Mouse (Mus musculus): Measurements from ENCODE around the gene Ubqln1. TPM values are rescaled to one million over a fixed set of nuclear protein-coding genes. Genes with fewer than 3 reads are reported as not detected.

Gene Ubqln1
- 183 TPM for polyA plus RNA-seq (2014; fragmentation: Illumina TruSeq; extraction: RNeasy Lipid Tissue Mini Kit (QIAGEN cat#74804); ENCODE audit: low read depth, low replicate concordance)

GRCm38 (mm10) chr13:58215592-58216341, at the start of gene Ubqln1:
TSS of gene Ubqln1 (minus strand) at chr13:58215653.

GRCm38 (mm10) chr13:58157447-58158098, 57.9 kb downstream of the Ubqln1 start, which contains the start of gene Idnk:
TSS of gene Idnk (plus strand) at chr13:58157649.

GRCm38 (mm10) chr13:58128396-58128767, 87.1 kb downstream of the Ubqln1 start, which contains the start of gene Hnrnpa0:
TSS of gene Hnrnpa0 (minus strand) at chr13:58128556.

Other genes with a start within 250 kb of the Ubqln1 start
- 19.0 TPM for gene Klhl3, start 102.1 kb downstream of the Ubqln1 start, polyA plus RNA-seq (2014; fragmentation: Illumina TruSeq; extraction: RNeasy Lipid Tissue Mini Kit (QIAGEN cat#74804); ENCODE audit: low read depth, low replicate concordance)
- gene Hnrnpa0, start 87.1 kb downstream of the Ubqln1 start, polyA plus RNA-seq (2014; fragmentation: Illumina TruSeq; extraction: RNeasy Lipid Tissue Mini Kit (QIAGEN cat#74804); ENCODE audit: low read depth, low replicate concordance): 83.9 TPM
- gene Idnk, start 58.0 kb downstream of the Ubqln1 start, polyA plus RNA-seq (2014; fragmentation: Illumina TruSeq; extraction: RNeasy Lipid Tissue Mini Kit (QIAGEN cat#74804); ENCODE audit: low read depth, low replicate concordance): 5.5 TPM
- 140 TPM for gene Gkap1, start 60.0 kb upstream of the Ubqln1 start, polyA plus RNA-seq (2014; fragmentation: Illumina TruSeq; extraction: RNeasy Lipid Tissue Mini Kit (QIAGEN cat#74804); ENCODE audit: low read depth, low replicate concordance)
- 1.6 TPM for gene Kif27, start 143.5 kb upstream of the Ubqln1 start, polyA plus RNA-seq (2014; fragmentation: Illumina TruSeq; extraction: RNeasy Lipid Tissue Mini Kit (QIAGEN cat#74804); ENCODE audit: low read depth, low replicate concordance)
- gene 2210016F16Rik, start 169.6 kb upstream of the Ubqln1 start, polyA plus RNA-seq (2014; fragmentation: Illumina TruSeq; extraction: RNeasy Lipid Tissue Mini Kit (QIAGEN cat#74804); ENCODE audit: low read depth, low replicate concordance): 23.3 TPM
- gene Rmi1, start 186.6 kb upstream of the Ubqln1 start, polyA plus RNA-seq (2014; fragmentation: Illumina TruSeq; extraction: RNeasy Lipid Tissue Mini Kit (QIAGEN cat#74804); ENCODE audit: low read depth, low replicate concordance): 58.4 TPM
- gene Hnrnpk, start 187.7 kb upstream of the Ubqln1 start, polyA plus RNA-seq (2014; fragmentation: Illumina TruSeq; extraction: RNeasy Lipid Tissue Mini Kit (QIAGEN cat#74804); ENCODE audit: low read depth, low replicate concordance): 1,436 TPM

All from kidney, adult 10 weeks (tissue).